Mouse (Mus musculus) liver, postnatal 0 days (tissue): ENCODE results near the gene Cbll1.

Source experiments
- CTCF ChIP-seq: sonication (generic); IDR thresholded peaks from 2 replicates; pipeline ENCODE4 v1.5.1; 2016; ENCODE audit warnings: antibody characterized with exemption, low read depth
- EP300 ChIP-seq: IDR thresholded peaks from 2 replicates; pipeline ENCODE4 v1.6.1; 2016; ENCODE audit warnings: antibody characterized with exemption, low read depth, mild to moderate bottlenecking

DNA sequence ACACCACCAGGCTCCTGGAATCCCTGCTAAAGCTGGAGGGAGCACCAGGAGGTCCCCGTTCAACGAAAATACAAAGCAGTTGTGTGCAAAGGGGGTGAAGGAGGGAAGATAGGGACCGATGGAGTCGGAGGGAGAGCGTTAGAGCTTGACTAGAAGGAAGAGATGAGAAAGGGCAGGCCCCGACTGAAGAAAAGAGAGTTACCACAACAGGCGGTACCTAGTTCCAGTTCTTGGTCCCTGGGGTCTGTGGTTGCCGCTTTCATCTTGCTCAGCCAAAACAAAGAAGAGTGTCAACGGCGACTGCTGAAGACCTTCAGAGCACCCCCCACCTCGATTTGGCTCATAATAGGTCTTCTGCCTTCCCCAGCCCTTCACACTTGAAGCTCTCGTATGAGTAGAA, 780 bp upstream of the Cbll1 start:
- TF ChIP-seq CTCF = no peak
- no peak for TF ChIP-seq EP300
